Mouse (Mus musculus): ENCODE results near the gene Irs3. TPM values are rescaled to one million over a fixed set of nuclear protein-coding genes. Genes with fewer than 3 reads are reported as not detected.

The Irs3 gene
- polyA plus RNA-seq, 1 experiment from 2014 or later = 0.06 TPM

DNA sequence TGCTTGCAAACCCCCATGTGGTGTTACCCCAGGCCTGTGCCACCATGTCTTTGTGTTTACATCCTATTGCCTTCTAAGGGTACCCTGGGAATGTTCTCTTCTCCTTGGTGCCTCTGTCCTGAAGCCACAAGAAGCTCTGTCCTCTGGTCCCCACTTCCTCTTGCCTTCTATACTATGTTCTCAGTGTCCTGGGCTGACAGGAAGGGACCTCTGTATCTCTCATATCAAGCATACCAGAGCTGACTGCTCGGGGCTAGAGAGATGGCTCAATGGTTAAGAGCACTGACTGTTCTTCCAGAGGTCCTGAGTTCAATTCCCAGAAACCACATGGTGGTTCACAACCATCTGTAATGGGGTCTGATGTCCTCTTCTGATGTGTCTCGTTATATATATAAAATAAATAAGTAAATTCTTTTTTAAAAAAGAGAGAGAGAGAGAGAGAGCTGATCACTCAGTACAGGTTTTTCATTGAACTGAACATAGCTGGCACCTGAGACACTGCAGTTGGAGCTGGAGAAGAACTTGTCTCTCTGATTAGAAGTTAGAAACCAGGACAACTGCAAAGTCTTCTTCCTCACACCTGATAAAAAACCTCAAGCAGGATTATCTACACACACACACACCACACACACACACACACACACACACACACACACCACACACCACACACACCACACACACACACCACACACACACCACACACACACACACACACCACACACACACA, 47.3 kb downstream of the Irs3 start:
- Histone ChIP-seq H3K4me3 (no peak overlapping the region), H3K4me2 (no peak overlapping the region), H3K27me3 (no peaks in the 10 kb centered on the region), H3K9me3 (no peaks in the 10 kb centered on the region), H3K27ac (no peak overlapping the region), H3K4me1 (peaks cover 25% of the 10 kb centered on the region), H3K36me3 (no peaks in the 10 kb centered on the region), H3K9ac (no peak overlapping the region)
- no peak for ATAC-seq (ENCODE audit: borderline replicate concordance, extremely low read depth, low FRiP score, low TSS enrichment)
- 72% methylated on average over 2 of the region's 2 CpGs for WGBS

DNA sequence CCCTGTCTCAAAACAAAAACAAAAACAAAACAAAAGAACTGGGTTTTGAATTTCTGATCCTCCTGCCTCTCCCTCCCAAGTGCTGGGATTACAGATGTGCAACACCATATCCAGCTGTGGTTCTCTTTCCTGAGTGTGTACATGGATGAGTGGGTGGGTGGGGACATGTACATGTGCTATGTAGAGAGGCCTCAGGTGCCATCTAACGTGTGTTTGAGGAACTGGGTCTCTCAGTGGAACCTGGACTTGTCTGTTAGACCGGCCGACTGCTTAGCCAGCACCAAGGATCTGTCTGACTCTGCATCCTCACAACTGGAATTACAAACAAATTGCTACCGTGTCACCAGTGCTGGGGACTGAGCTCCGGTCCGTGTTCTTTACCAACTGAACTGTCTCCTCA, 47.9 kb downstream of the Irs3 start:
- Histone ChIP-seq H3K4me1 (peaks cover 23% of the 10 kb centered on the region), H3K27me3 (no peaks in the 10 kb centered on the region), H3K27ac (no peak overlapping the region), H3K36me3 (no peaks in the 10 kb centered on the region), H3K4me3 (no peak overlapping the region), H3K4me2 (no peak overlapping the region), H3K9ac (no peak overlapping the region), H3K9me3 (no peaks in the 10 kb centered on the region)
- ATAC-seq (ENCODE audit: borderline replicate concordance, extremely low read depth, low FRiP score, low TSS enrichment) = no peak
- WGBS = 90% methylated on average over 6 of the region's 6 CpGs

DNA sequence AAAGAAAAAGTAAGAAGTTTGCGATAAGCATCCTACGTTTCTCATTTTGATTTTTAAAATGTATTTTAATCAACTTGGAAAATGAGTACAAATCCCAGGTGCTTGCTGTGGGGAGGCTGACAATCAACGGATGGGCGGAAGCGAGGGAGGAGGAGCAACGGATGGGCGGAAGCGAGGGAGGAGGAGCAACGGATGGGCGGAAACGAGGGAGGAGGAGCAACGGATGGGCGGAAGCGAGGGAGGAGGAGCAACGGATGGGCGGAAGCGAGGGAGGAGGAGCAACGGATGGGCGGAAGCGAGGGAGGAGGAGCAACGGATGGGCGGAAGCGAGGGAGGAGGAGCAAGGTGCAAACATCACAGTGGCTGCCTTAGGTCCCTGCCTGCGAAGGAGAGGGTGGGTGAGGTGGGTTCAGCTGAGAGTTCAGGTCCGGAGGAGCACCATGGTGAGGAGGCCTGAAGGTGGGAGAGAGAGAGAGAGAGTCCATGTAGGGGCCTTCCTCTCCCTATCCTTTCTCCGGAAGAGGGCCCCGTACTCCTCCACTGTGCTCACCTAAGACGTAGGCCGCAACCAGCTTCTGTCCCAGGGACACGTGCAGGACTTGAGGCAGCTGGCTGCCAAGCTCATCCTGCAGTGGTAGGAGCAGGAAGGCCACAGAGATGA, 48.8 kb downstream of the Irs3 start:
- no peaks in the 10 kb centered on the region for H3K9me3 ChIP-seq
- WGBS = 33% methylated on average over 30 of the region's 30 CpGs
- peaks cover 19% of the 10 kb centered on the region for H3K4me1 ChIP-seq
- ATAC-seq (ENCODE audit: borderline replicate concordance, extremely low read depth, low FRiP score, low TSS enrichment) = no peak
- no peaks in the 10 kb centered on the region for H3K36me3 ChIP-seq
- no peaks in the 10 kb centered on the region for H3K27me3 ChIP-seq
- peak overlapping the region; percentile 15; the same call in 1 of the 2 replicates for H3K4me3 ChIP-seq
- no peak overlapping the region for H3K9ac ChIP-seq
- H3K4me2 ChIP-seq = peak overlapping the region; percentile 39
- H3K27ac ChIP-seq = peak overlapping the region; percentile 42; the same call in 1 of the 2 replicates

DNA sequence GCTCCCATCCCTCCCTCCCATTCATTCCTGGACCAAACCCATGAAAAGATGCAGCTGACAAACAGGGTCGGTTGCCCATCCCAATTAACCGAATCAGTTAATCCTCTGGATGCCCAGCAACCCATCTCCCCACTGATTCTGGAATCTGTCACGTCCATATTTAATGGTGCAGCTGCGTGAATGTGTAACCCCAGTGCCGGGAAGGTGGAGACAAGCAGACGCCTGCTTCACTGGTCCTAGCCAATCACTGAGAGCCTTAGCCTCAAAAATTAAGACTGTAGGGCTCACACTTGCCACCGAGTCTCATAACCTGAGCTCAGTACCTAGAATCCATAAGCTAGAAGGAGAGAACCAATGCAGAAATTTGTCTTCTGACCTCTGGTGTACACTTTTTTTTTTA, 49.6 kb downstream of the Irs3 start:
- no peak overlapping the region for H3K4me3 ChIP-seq
- no peaks in the 10 kb centered on the region for H3K36me3 ChIP-seq
- no peaks in the 10 kb centered on the region for H3K9me3 ChIP-seq
- no peak for ATAC-seq (ENCODE audit: borderline replicate concordance, extremely low read depth, low FRiP score, low TSS enrichment)
- no peaks in the 10 kb centered on the region for H3K27me3 ChIP-seq
- no peak overlapping the region for H3K27ac ChIP-seq
- peaks cover 19% of the 10 kb centered on the region for H3K4me1 ChIP-seq
- 77% methylated on average over 7 of the region's 7 CpGs for WGBS
- H3K4me2 ChIP-seq = no peak overlapping the region
- no peak overlapping the region for H3K9ac ChIP-seq

Other genes starting within 250 kb of the Irs3 start
- 0.26 and 0.35 TPM in 2 replicates for gene Zan, start 168.7 kb downstream of the Irs3 start, polyA plus RNA-seq (2015; fragmentation: Nextera tagmentation; extraction: Ambion mirVana)
- gene Pop7, start 143.2 kb downstream of the Irs3 start, polyA plus RNA-seq (2015; fragmentation: Nextera tagmentation; extraction: Ambion mirVana) = 54.1 and 58.4 TPM in 2 replicates
- 11.8 and 12.1 TPM in 2 replicates for gene Gigyf1, start 127.2 kb downstream of the Irs3 start, polyA plus RNA-seq (2015; fragmentation: Nextera tagmentation; extraction: Ambion mirVana)
- gene Epo, start 112.5 kb downstream of the Irs3 start, polyA plus RNA-seq (2015; fragmentation: Nextera tagmentation; extraction: Ambion mirVana) = 0.55 and 0.66 TPM in 2 replicates
- 414 and 437 TPM in 2 replicates for gene Gnb2, start 112.2 kb downstream of the Irs3 start, polyA plus RNA-seq (2015; fragmentation: Nextera tagmentation; extraction: Ambion mirVana)
- gene Actl6b, start 92.2 kb downstream of the Irs3 start, polyA plus RNA-seq (2015; fragmentation: Nextera tagmentation; extraction: Ambion mirVana) = 0.24 and 0.71 TPM in 2 replicates
- 0.31 and 0.40 TPM in 2 replicates for gene Tfr2, start 75.9 kb downstream of the Irs3 start, polyA plus RNA-seq (2015; fragmentation: Nextera tagmentation; extraction: Ambion mirVana)
- gene Mospd3, start 44.7 kb downstream of the Irs3 start, polyA plus RNA-seq (2015; fragmentation: Nextera tagmentation; extraction: Ambion mirVana) = 31.6 and 32.8 TPM in 2 replicates
- 130 TPM in 2 replicates for gene Pcolce, start 31.9 kb downstream of the Irs3 start, polyA plus RNA-seq (2015; fragmentation: Nextera tagmentation; extraction: Ambion mirVana)
- gene Fbxo24, start 16.7 kb downstream of the Irs3 start, polyA plus RNA-seq (2015; fragmentation: Nextera tagmentation; extraction: Ambion mirVana) = 0.08 and 0.21 TPM in 2 replicates
- gene Lrch4, start 16.6 kb downstream of the Irs3 start, polyA plus RNA-seq (2015; fragmentation: Nextera tagmentation; extraction: Ambion mirVana) = 35.7 and 37.1 TPM in 2 replicates
- gene Gm20605, start 16.5 kb downstream of the Irs3 start, polyA plus RNA-seq (2015; fragmentation: Nextera tagmentation; extraction: Ambion mirVana) = 9.4 and 9.6 TPM in 2 replicates
- gene Sap25, start 4.4 kb downstream of the Irs3 start, polyA plus RNA-seq (2015; fragmentation: Nextera tagmentation; extraction: Ambion mirVana) = 6.5 and 8.3 TPM in 2 replicates
- gene Agfg2, start 39.0 kb upstream of the Irs3 start, polyA plus RNA-seq (2015; fragmentation: Nextera tagmentation; extraction: Ambion mirVana) = 15.5 and 16.7 TPM in 2 replicates
- gene Nyap1, start 95.9 kb upstream of the Irs3 start, polyA plus RNA-seq (2015; fragmentation: Nextera tagmentation; extraction: Ambion mirVana) = 1.6 and 1.8 TPM in 2 replicates
- 136 and 150 TPM in 2 replicates for gene Tsc22d4, start 100.0 kb upstream of the Irs3 start, polyA plus RNA-seq (2015; fragmentation: Nextera tagmentation; extraction: Ambion mirVana)
- 33.7 and 33.9 TPM in 2 replicates for gene Ppp1r35, start 133.1 kb upstream of the Irs3 start, polyA plus RNA-seq (2015; fragmentation: Nextera tagmentation; extraction: Ambion mirVana)
- gene Mepce, start 141.9 kb upstream of the Irs3 start, polyA plus RNA-seq (2015; fragmentation: Nextera tagmentation; extraction: Ambion mirVana) = 11.5 and 12.3 TPM in 2 replicates
- gene Zcwpw1, start 142.1 kb upstream of the Irs3 start, polyA plus RNA-seq (2015; fragmentation: Nextera tagmentation; extraction: Ambion mirVana) = 23.1 and 28.2 TPM in 2 replicates
- 3.4 and 4.0 TPM in 2 replicates for gene Pilra, start 190.6 kb upstream of the Irs3 start, polyA plus RNA-seq (2015; fragmentation: Nextera tagmentation; extraction: Ambion mirVana)
- gene Pilrb1, start 212.4 kb upstream of the Irs3 start, polyA plus RNA-seq (2015; fragmentation: Nextera tagmentation; extraction: Ambion mirVana) = 0.76 and 0.78 TPM in 2 replicates
- gene Pilrb2, start 226.1 kb upstream of the Irs3 start, polyA plus RNA-seq (2015; fragmentation: Nextera tagmentation; extraction: Ambion mirVana) = 0.83 and 1.1 TPM in 2 replicates